31 mouse cellular contexts compared by ENCODE assay signal in genomic region chr13:73483331-73483730, GRCm38 (mm10). TPM values are rescaled to one million over a fixed set of nuclear protein-coding genes. Genes with fewer than 3 reads are reported as not detected.
DNase-seq lines count a peak whose midpoint lies in the region; ATAC-seq lines count a peak whose summit lies in the region.
"Had no signal": no experiment of that assay in that cellular context is flagged by ENCODE, and none has a peak within 500 bp of the region (broad histone marks: within the 10 kb centered on the region; RNA-seq: fewer than 3 reads in every experiment).

No protein-coding gene starts in this region.

- no peak for ATAC-seq in midbrain, embryonic 11.5 days (ENCODE audit: low FRiP score)
- ATAC-seq in midbrain, embryonic 13.5 days = no peak
- ATAC-seq in liver, embryonic 16.5 days (ENCODE audit: low read depth) = no peak
- no peak for ATAC-seq in monocyte, adult 5-6 weeks (replicated peaks; ENCODE audit: insufficient number of reproducible peaks, low FRiP score, low TSS enrichment, poor library complexity, severe bottlenecking)
- ATAC-seq: forebrain, embryonic 14.5 days; forebrain, postnatal 0 days; hindbrain, postnatal 0 days; inflammation-experienced regulatory T-cells, adult 6 months had no signal

- H3K4me2 ChIP-seq in midbrain, embryonic 11.5 days = no peak overlapping the region
- no peak overlapping the region for H3K4me2 ChIP-seq in midbrain, embryonic 13.5 days (replicated peaks)
- peak overlapping the region; percentile 24; the same call in 1 of the 2 replicates for H3K4me2 ChIP-seq in liver, embryonic 16.5 days (ENCODE audit: low read depth, low read length)
- H3K4me2 ChIP-seq: embryonic facial prominence, embryonic 12.5 days; embryonic facial prominence, embryonic 15.5 days; heart, embryonic 13.5 days; hindbrain, embryonic 14.5 days had no signal

- no peaks in the 10 kb centered on the region for H3K27me3 ChIP-seq in heart, embryonic 10.5 days (ENCODE audit: insufficient read depth, poor library complexity, severe bottlenecking)
- H3K27me3 ChIP-seq in midbrain, embryonic 11.5 days (ENCODE audit: control insufficient read depth, insufficient read depth, low read length) = no peaks in the 10 kb centered on the region
- no peaks in the 10 kb centered on the region for H3K27me3 ChIP-seq in midbrain, embryonic 13.5 days
- no peaks in the 10 kb centered on the region for H3K27me3 ChIP-seq in liver, embryonic 16.5 days (ENCODE audit: control insufficient read depth, insufficient read depth, low read depth, low read length)
- H3K27me3 ChIP-seq: CH12.LX; embryonic facial prominence, embryonic 12.5 days; embryonic facial prominence, embryonic 15.5 days; heart, embryonic 13.5 days had no signal

- 0 out of 2 replicates have a peak, but pooled peaks cover 4% of the 10 kb centered on the region for H3K9me3 ChIP-seq in heart, embryonic 10.5 days
- H3K9me3 ChIP-seq in midbrain, embryonic 11.5 days (ENCODE audit: control insufficient read depth, low read length) = no peaks in the 10 kb centered on the region
- no peaks in the 10 kb centered on the region for H3K9me3 ChIP-seq in midbrain, embryonic 13.5 days
- H3K9me3 ChIP-seq in liver, embryonic 16.5 days (replicated peaks; ENCODE audit: control insufficient read depth, low read length) = no peaks in the 10 kb centered on the region
- H3K9me3 ChIP-seq: embryonic facial prominence, embryonic 12.5 days; embryonic facial prominence, embryonic 15.5 days had no signal

- no peak overlapping the region for H3K4me3 ChIP-seq in heart, embryonic 10.5 days
- H3K4me3 ChIP-seq in midbrain, embryonic 11.5 days (ENCODE audit: low read depth, low read length) = no peak overlapping the region
- no peak overlapping the region for H3K4me3 ChIP-seq in midbrain, embryonic 13.5 days (replicated peaks)
- no peak overlapping the region for H3K4me3 ChIP-seq in liver, embryonic 16.5 days (ENCODE audit: low read depth, low read length)
- H3K4me3 ChIP-seq: embryonic facial prominence, embryonic 12.5 days; embryonic facial prominence, embryonic 15.5 days; heart, adult 2 months; heart, embryonic 13.5 days had no signal

- H3K4me1 ChIP-seq in heart, embryonic 10.5 days = peaks cover 47% of the 10 kb centered on the region
- no peaks in the 10 kb centered on the region for H3K4me1 ChIP-seq in midbrain, embryonic 11.5 days (ENCODE audit: control insufficient read depth, insufficient read depth, low read length)
- peaks cover 7% of the 10 kb centered on the region for H3K4me1 ChIP-seq in midbrain, embryonic 13.5 days (replicated peaks)
- peaks cover 65% of the 10 kb centered on the region for H3K4me1 ChIP-seq in liver, embryonic 16.5 days (ENCODE audit: control insufficient read depth, low read depth, low read length)
- H3K4me1 ChIP-seq: embryonic facial prominence, embryonic 15.5 days had no signal

- peak; percentile 68 for DNase-seq in heart, embryonic 10.5 days (ENCODE audit: low spot score)
- no peak for DNase-seq in heart, adult 9 months (ENCODE audit: low spot score in 2 of 2)
- DNase-seq in midbrain, embryonic 11.5 days (ENCODE audit: low spot score, missing footprints) = peak; percentile 61
- DNase-seq: adrenal gland, adult 2 months; adrenal gland, postnatal 14 days; B cell, adult 2 months; cerebellum, adult 11 months; cerebellum, adult 2 months; cerebellum, adult 9-11 months; cerebellum, postnatal 25 days; forebrain, postnatal 0 days; gastrocnemius, postnatal 25 days; heart, adult 2 months; heart, postnatal 14 days; heart, postnatal 4 days had no signal

- WGBS in heart, embryonic 10.5 days = 92% methylated on average over 6 of the region's 6 CpGs
- WGBS in midbrain, embryonic 11.5 days = 95% methylated on average over 6 of the region's 6 CpGs
- 93% methylated on average over 6 of the region's 6 CpGs for WGBS in midbrain, embryonic 13.5 days
- WGBS in liver, embryonic 16.5 days (ENCODE audit: insufficient replicate concordance) = 86% methylated on average over 6 of the region's 6 CpGs

- no peak overlapping the region for H3K9ac ChIP-seq in midbrain, embryonic 11.5 days (ENCODE audit: low read length)
- no peak overlapping the region for H3K9ac ChIP-seq in midbrain, embryonic 13.5 days (replicated peaks)
- no peak overlapping the region; the same call in 1 of the 2 replicates for H3K9ac ChIP-seq in liver, embryonic 16.5 days (ENCODE audit: low read depth, low read length)
- H3K9ac ChIP-seq: embryonic facial prominence, embryonic 12.5 days; embryonic facial prominence, embryonic 15.5 days; forebrain, postnatal 0 days; heart, embryonic 13.5 days; hindbrain, embryonic 14.5 days had no signal

- peaks cover 28% of the 10 kb centered on the region for H3K36me3 ChIP-seq in heart, embryonic 10.5 days
- H3K36me3 ChIP-seq in midbrain, embryonic 11.5 days (ENCODE audit: control insufficient read depth, insufficient read depth, low read length) = peaks cover 4% of the 10 kb centered on the region
- peaks cover 36% of the 10 kb centered on the region for H3K36me3 ChIP-seq in midbrain, embryonic 13.5 days
- peaks cover 43% of the 10 kb centered on the region for H3K36me3 ChIP-seq in liver, embryonic 16.5 days (ENCODE audit: control insufficient read depth, insufficient read depth)
- H3K36me3 ChIP-seq: G1E had no signal

- H3K27ac ChIP-seq in heart, embryonic 10.5 days = peak overlapping the region; percentile 64; the same call in 1 of the 2 replicates
- H3K27ac ChIP-seq in midbrain, embryonic 11.5 days (ENCODE audit: low read depth, low read length) = no peak overlapping the region
- H3K27ac ChIP-seq in midbrain, embryonic 13.5 days = no peak overlapping the region
- H3K27ac ChIP-seq in liver, embryonic 16.5 days (ENCODE audit: low read length) = no peak overlapping the region; the same call in 1 of the 2 replicates
- H3K27ac ChIP-seq: embryonic facial prominence, embryonic 12.5 days; embryonic facial prominence, embryonic 15.5 days; heart, adult 2 months; hindbrain, embryonic 14.5 days; hindbrain, postnatal 0 days had no signal

RNA-seq across cellular contexts. Expression of gene Lpcat1, which starts 16.3 kb away (rescaled TPM):
- polyA plus RNA-seq in heart, embryonic 10.5 days (2016; fragmentation: Nextera tagmentation; extraction: Ambion mirVana) = 31.9 and 39.6 TPM in 2 replicates
- polyA plus RNA-seq in midbrain, embryonic 11.5 days (2014; fragmentation: Nextera tagmentation; extraction: Ambion mirVana) = 52.0 and 53.5 TPM in 2 replicates
- polyA plus RNA-seq in midbrain, embryonic 13.5 days (2015; fragmentation: Nextera tagmentation; extraction: Ambion mirVana) = 53.7 and 57.8 TPM in 2 replicates
- polyA plus RNA-seq in liver, embryonic 16.5 days (2015; fragmentation: Nextera tagmentation; extraction: Ambion mirVana) = 59.4 and 64.7 TPM in 2 replicates
- 10.6 to 13.3 TPM (median 12.6 TPM) in 3 replicates for total RNA-seq in monocyte, adult 5-6 weeks (2017)
- polyA plus RNA-seq: G1E had no signal

RNA-seq across cellular contexts. Expression of gene Slc6a3, which starts 53.2 kb away (rescaled TPM):
- 0.07 and 0.11 TPM in 2 replicates for polyA plus RNA-seq in heart, embryonic 10.5 days (2016; fragmentation: Nextera tagmentation; extraction: Ambion mirVana)
- polyA plus RNA-seq in midbrain, embryonic 11.5 days (2014; fragmentation: Nextera tagmentation; extraction: Ambion mirVana) = 0.11 and 0.30 TPM in 2 replicates
- 1.1 and 6.7 TPM in 2 replicates for polyA plus RNA-seq in midbrain, embryonic 13.5 days (2015; fragmentation: Nextera tagmentation; extraction: Ambion mirVana)
- polyA plus RNA-seq in liver, embryonic 16.5 days (2015; fragmentation: Nextera tagmentation; extraction: Ambion mirVana) = 0.63 and 0.67 TPM in 2 replicates
- not detected in 3 replicates for total RNA-seq in monocyte, adult 5-6 weeks (2017)
- total RNA-seq: adrenal gland, postnatal 4 days; CH12.LX; common myeloid progenitor, adult 5-6 weeks; G1E; gastrocnemius, adult 8-10 months; gastrocnemius, postnatal 25 days; heart, adult 2 months; heart, postnatal 14 days; heart, postnatal 4 days had no signal
- polyA plus RNA-seq: G1E; gonadal fat pad, adult 2 months; heart, adult 2 months; heart, embryonic 13.5 days; inflammation-experienced regulatory T-cells, adult 6 months had no signal

Comparison
In these comparisons a context has a peak if more than half of its experiments do, and no peak if none do; other contexts are left out.
1. DNase-seq: peak in heart, embryonic 10.5 days (single experiment) and midbrain, embryonic 11.5 days (single experiment); none in heart, adult 9 months (0 of 2).